Mouse (Mus musculus) right cerebral cortex, postnatal 4 days (tissue): ENCODE measurements around the gene Mrps18c.

ENCODE experiments used
- DNase-seq: peaks from one replicate; pipeline ENCODE4 v3.0.0-alpha.2; 2022

Mrps18c gene

DNA sequence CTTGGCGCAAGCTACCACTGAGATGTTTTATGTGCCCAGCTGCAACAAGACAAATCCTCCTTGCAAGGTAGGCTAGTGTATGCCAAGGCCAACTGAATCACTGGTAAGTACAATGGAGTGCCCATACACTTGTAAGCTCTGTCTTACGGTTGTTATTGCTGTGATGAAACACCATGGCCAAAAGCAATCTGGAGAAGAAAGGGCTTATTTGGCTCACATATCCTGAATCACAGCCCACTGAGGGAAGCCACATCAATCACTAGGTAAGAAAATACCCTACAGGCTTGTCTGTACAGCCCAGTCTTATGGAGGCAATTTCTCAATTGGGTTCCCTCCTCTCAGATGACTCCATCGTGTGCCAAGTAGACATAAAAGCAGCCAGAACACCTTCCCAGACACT is 30.3 kb downstream of the Mrps18c start:
- no peak for DNase-seq

GRCm38 (mm10) chr5:100832680-100833079 is 34.3 kb downstream of the Mrps18c start:
- no peak for DNase-seq

DNA sequence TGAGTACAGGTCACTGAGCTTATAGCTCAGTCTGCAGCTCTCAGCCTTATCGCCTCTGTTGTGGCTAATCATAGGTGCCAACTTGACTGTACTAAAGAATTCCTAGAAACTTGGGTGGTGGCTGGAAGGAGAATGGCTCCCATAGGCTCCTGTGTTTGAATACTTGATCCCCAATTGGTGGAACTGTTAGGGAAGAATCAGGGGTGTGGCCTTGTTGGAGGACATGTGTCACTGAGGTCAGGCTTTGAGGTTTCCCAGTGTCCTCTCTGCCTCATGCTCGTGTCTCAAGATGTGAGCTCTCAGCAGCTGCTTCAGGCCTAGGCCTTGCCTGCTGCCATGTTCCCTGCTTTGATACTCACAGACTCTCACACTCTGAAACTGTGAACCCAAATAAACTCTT is 35.4 kb downstream of the Mrps18c start:
- no peak for DNase-seq

DNA sequence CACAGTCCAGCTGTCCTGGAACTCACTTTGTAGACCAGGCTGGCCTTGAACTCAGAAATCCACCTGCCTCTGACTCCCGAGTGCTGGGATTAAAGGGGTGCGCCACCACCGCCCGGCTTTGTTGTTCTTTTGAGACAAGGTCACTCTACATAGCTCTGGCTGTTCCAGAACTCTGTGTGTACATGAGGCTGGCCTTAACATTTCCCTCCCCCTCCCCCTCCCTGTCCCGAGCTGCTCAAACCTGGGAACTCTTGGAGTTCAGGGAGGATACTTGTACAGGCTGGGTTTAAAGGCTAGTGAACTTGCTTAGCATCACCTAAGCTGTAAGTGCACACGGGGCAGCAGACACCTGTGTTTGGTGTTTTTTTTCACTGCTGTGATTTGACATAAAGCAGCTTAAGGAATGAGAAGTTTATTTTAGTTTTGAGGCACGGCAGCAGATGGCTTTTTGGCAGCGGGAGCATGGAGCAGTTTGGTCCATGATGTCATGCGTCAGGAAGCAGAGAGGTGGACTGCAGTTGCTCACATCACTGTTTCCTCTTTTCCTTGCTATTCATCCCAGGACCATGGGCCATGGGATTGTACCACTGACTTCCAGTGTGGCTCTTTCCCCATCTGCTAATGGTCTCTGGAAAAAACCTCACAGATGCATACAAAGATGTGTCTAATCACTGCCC is 37.6 kb downstream of the Mrps18c start:
- no peak for DNase-seq

DNA sequence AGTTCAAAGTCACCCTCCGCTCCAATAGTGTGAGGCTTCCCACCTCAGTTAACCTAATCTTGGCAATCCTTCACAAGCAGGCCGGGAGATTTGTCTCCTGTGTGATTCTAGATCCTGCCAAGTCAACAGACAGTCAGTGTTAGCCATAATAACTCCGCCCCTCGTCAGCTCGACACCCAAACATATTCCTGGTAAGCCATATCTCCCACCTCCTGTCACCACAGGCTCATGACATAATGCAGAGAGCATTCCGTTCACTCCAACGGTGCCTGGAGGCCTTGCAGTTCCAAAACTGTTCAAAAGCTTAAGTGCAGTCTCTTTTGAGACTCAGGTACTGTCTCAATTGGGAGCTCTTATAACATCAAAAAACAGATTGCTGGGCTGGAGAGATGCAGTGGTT is 39.5 kb downstream of the Mrps18c start:
- no peak for DNase-seq

- no peak for DNase-seq
These were observed 46.1 kb downstream of the Mrps18c start for GRCm38 (mm10) chr5:100844485-100844884.

DNA sequence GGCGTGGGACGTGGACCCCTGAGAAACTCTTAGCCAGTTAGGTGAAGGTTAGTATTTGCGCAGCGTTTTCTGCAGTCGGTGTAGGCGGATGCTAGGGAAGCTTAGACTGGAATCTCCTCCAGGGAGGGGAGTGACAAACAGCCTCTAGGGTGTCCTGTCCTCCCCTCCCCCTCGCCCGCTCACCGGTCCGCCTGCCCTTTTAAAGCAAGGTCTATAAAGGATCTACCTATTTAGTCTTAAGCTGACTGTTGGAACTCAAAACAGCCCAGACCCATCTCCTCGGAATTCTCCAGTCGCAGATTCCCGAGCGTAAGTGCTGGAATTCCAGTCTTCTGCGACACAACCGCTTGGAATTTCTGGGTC is 47.0 kb downstream of the Mrps18c start, which contains the start of gene Gpat3:
Gene Gpat3, plus strand, starts transcription at position 229 of the 363 bp plus-strand sequence.
- DNase-seq = peak; percentile 18

DNA sequence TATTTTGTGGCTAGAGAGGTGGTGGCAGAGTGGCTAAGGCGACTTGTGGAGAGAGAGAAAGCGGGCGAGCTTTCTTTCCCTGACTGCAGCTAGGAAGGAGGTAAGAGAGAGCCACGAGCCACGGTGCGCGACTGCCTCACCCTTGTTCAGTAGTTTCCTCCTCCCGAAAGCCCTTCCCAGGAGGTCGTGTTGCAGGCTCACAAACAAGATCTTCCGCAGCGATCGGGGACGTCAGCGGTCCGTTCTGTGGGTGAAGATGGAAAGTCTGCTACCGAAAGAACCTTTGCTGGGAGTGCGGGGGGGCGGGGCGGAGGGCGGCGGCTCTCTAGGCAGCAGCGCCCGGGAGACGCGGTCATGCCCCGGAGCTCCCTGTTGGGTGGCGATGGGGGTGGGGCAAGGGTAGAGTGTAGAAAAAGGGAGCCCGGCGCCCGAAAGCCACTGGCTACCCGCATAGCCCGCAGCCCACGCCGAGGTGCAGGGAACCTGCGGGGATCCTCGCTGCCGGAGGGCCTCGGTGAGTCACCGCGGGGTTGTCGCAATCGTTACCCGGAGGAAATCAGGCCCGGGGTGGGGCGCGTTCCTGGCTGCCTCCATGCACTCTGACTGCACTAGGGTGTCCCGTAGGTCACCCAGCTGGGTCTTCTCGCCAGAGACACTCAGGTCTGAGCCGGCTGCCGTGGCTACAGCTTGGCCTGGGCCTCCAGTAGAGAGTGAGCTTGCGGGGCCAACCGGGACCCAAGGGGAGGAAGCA is 47.6 kb downstream of the Mrps18c start:
- DNase-seq = peak; percentile 40

- no peak for DNase-seq
These were observed 48.1 kb downstream of the Mrps18c start for GRCm38 (mm10) chr5:100846599-100846920.

GRCm38 (mm10) chr5:100847143-100847542 is 48.7 kb downstream of the Mrps18c start:
- no peak for DNase-seq

DNA sequence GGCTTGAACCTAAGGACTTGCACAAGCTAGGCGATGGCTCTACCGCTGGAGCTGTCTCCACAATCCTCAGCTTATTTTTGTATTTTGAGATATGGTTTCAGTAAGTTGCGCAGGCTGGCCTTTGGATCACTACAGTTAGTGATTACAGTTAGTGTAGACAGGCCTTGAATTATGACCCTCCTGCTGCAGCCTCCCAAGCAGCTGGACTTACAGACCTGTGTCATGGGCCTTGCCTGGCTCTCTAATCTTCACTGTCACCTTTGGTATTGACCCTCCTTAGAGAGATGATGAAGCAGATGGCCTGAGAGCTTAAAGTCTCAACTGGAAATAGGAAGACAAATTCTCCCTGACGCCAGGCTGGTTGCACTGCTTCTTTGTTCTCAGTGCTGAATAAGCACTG is 55.5 kb downstream of the Mrps18c start:
- DNase-seq = no peak
